Mouse (Mus musculus): ENCODE measurements around the gene Gpr68.

The Gpr68 gene

GRCm38 (mm10) chr12:100846566-100846965, 61.4 kb downstream of the Gpr68 start:
- in situ Hi-C loops (cut with MboI; ENCODE audit: low pct_unique_long_range_greater_than_20kb in 1 of 2, low sequenced_read_pairs in 2 of 2, unreplicated experiment in 1 of 2), result loop anchor here (10.0 to 25.0 kb wide), 5 partner anchors 68 to 684 kb away; partner anchors contain the start of gene Nrde2 (in 1 of the 2)

GRCm38 (mm10) chr12:100845829-100846228, 62.2 kb downstream of the Gpr68 start:
- in situ Hi-C loops (cut with MboI; ENCODE audit: low pct_unique_long_range_greater_than_20kb in 1 of 2, low sequenced_read_pairs in 2 of 2, unreplicated experiment in 1 of 2), result loop anchor here (10.0 to 25.0 kb wide), 5 partner anchors 69 to 684 kb away; partner anchors contain the start of gene Nrde2 (in 1 of the 2)

GRCm38 (mm10) chr12:100844546-100844945, 63.5 kb downstream of the Gpr68 start:
- in situ Hi-C loops (cut with MboI; ENCODE audit: low pct_unique_long_range_greater_than_20kb in 1 of 2, low sequenced_read_pairs in 2 of 2, unreplicated experiment in 1 of 2), result loop anchor here (10.0 to 25.0 kb wide), 5 partner anchors 70 to 682 kb away; partner anchors contain the start of gene Nrde2 (in 1 of the 2)

GRCm38 (mm10) chr12:100843171-100843570, 64.8 kb downstream of the Gpr68 start:
- in situ Hi-C loops (cut with MboI; ENCODE audit: low pct_unique_long_range_greater_than_20kb in 1 of 2, low sequenced_read_pairs in 2 of 2, unreplicated experiment in 1 of 2), result loop anchor here (10.0 to 25.0 kb wide), 5 partner anchors 72 to 681 kb away; partner anchors contain the start of gene Nrde2 (in 1 of the 2)

- in situ Hi-C loops (cut with MboI; ENCODE audit: low pct_unique_long_range_greater_than_20kb in 1 of 2, low sequenced_read_pairs in 2 of 2, unreplicated experiment in 1 of 2), result loop anchor here (10.0 to 25.0 kb wide), 5 partner anchors 73 to 679 kb away; partner anchors contain the start of gene Nrde2 (in 1 of the 2)
Observed at GRCm38 (mm10) chr12:100841211-100841792, 66.7 kb downstream of the Gpr68 start.

GRCm38 (mm10) chr12:100839926-100840325, 68.1 kb downstream of the Gpr68 start:
- in situ Hi-C loops (cut with MboI; ENCODE audit: low pct_unique_long_range_greater_than_20kb in 1 of 2, low sequenced_read_pairs in 2 of 2, unreplicated experiment in 1 of 2), result loop anchor here (10.0 to 25.0 kb wide), 5 partner anchors 75 to 678 kb away; partner anchors contain the start of gene Nrde2 (in 1 of the 2)

GRCm38 (mm10) chr12:100839079-100839600, 68.9 kb downstream of the Gpr68 start:
- in situ Hi-C loops (cut with MboI; ENCODE audit: low pct_unique_long_range_greater_than_20kb in 1 of 2, low sequenced_read_pairs in 2 of 2, unreplicated experiment in 1 of 2), result loop anchor here in 1 of 2 experiments (25.0 kb wide), 1 partner anchor 677 kb away; the partner anchor contains the start of gene Nrde2

- in situ Hi-C loops (cut with MboI; ENCODE audit: low pct_unique_long_range_greater_than_20kb in 1 of 2, low sequenced_read_pairs in 2 of 2, unreplicated experiment in 1 of 2), result loop anchor here in 1 of 2 experiments (25.0 kb wide), 1 partner anchor 675 kb away; the partner anchor contains the start of gene Nrde2
Observed at GRCm38 (mm10) chr12:100837208-100837607, 70.8 kb downstream of the Gpr68 start.

GRCm38 (mm10) chr12:100831629-100832325, 76.2 kb downstream of the Gpr68 start:
- in situ Hi-C loops (cut with MboI; ENCODE audit: low pct_unique_long_range_greater_than_20kb in 1 of 2, low sequenced_read_pairs in 2 of 2, unreplicated experiment in 1 of 2), result loop anchor here in 1 of 2 experiments (25.0 kb wide), 1 partner anchor 669 kb away; the partner anchor contains the start of gene Nrde2

- in situ Hi-C loops (cut with MboI; ENCODE audit: low pct_unique_long_range_greater_than_20kb in 1 of 2, low sequenced_read_pairs in 2 of 2, unreplicated experiment in 1 of 2), result loop anchor here in 1 of 2 experiments (25.0 kb wide), 1 partner anchor 669 kb away; the partner anchor contains the start of gene Nrde2
Observed at GRCm38 (mm10) chr12:100831021-100831420, 77.0 kb downstream of the Gpr68 start.
